Mouse (Mus musculus) left cerebral cortex, postnatal 4 days (tissue): ENCODE results near the gene Faim. TPM values are rescaled to one million over a fixed set of nuclear protein-coding genes. Genes with fewer than 3 reads are reported as not detected.

Experiments
- DNase-seq: peaks from one replicate; pipeline ENCODE4 v3.0.0-alpha.2; 2022
- intact Hi-C: fragments of 180-260 bp; cut with DNase I; formaldehyde crosslinking; loops from one replicate; pipeline ENCODE4 v1.15.1; 2025
- total RNA-seq, 2 experiments: library from RNA; stranded (reverse); gene quantifications; 2 replicates each; pipeline ENCODE4 v1.2.3; 2021

Gene Faim
- total RNA-seq, 2 experiments from 2014 or later, result 41.6 to 43.9 TPM

GRCm38 (mm10) chr9:99041994-99042393 is 55.8 kb downstream of the Faim start:
- intact Hi-C loops, result no loop called here
- no peak for DNase-seq

- DNase-seq, result no peak
- intact Hi-C loops, result no loop called here
Measured at GRCm38 (mm10) chr9:99042641-99043040, 56.5 kb downstream of the Faim start.

- intact Hi-C loops, result no loop called here
- peak; percentile 64 for DNase-seq
Measured at GRCm38 (mm10) chr9:99044761-99045160, 58.6 kb downstream of the Faim start.

GRCm38 (mm10) chr9:99048724-99049250 is 62.6 kb downstream of the Faim start:
- DNase-seq, result peak; percentile 21
- intact Hi-C loops, result no loop called here

- intact Hi-C loops, result no loop called here
Measured at GRCm38 (mm10) chr9:99049760-99050159, 63.6 kb downstream of the Faim start.

More at GRCm38 (mm10) chr9:99049760-99050159, 63.6 kb downstream of the Faim start:
- no peak for DNase-seq

Other genes with a start within 250 kb of the Faim start
- not detected for gene Prr23a1, start 143.9 kb upstream of the Faim start, total RNA-seq
- not detected for gene Prr23a2, start 129.9 kb upstream of the Faim start, total RNA-seq
- not detected for gene Prr23a3, start 121.6 kb upstream of the Faim start, total RNA-seq
- not detected for gene 7420426K07Rik, start 83.3 kb upstream of the Faim start, total RNA-seq
- gene Foxl2, start 31.1 kb upstream of the Faim start, total RNA-seq, result 1 to 10 TPM; 1.6 to 2.4 TPM
- gene Gm1123, start 49.3 kb downstream of the Faim start, total RNA-seq, result not detected
- 10 to 100 TPM; 16.8 to 18.5 TPM for gene Pik3cb, start 154.2 kb downstream of the Faim start, total RNA-seq